Mouse (Mus musculus): ENCODE results near the gene Trim66.

- TF ChIP-seq CTCF (IDR thresholded peaks at IDR 0.05; ENCODE audit: control insufficient read depth, insufficient read depth, insufficient read length) = no peak
- no peak for TF ChIP-seq MYOG (IDR thresholded peaks at IDR 0.05; ENCODE audit: control insufficient read depth, extremely low read depth, insufficient read length)
- TF ChIP-seq MYOD1 (IDR thresholded peaks at IDR 0.05; ENCODE audit: control insufficient read depth, insufficient read length, low read depth) = no peak
These were observed 23.7 kb downstream of the Trim66 start for GRCm38 (mm10) chr7:109484221-109484620.

All from C2C12 (cell line).